Mouse (Mus musculus): ENCODE results near the gene Fbln5. TPM values are rescaled to one million over a fixed set of nuclear protein-coding genes. Genes with fewer than 3 reads are reported as not detected.
A peak's percentile ranks its signal among the peaks of the same experiment; 100 is the strongest.

The Fbln5 gene
- polyA plus RNA-seq, 1 experiment from 2014 or later: 70.9 TPM

DNA sequence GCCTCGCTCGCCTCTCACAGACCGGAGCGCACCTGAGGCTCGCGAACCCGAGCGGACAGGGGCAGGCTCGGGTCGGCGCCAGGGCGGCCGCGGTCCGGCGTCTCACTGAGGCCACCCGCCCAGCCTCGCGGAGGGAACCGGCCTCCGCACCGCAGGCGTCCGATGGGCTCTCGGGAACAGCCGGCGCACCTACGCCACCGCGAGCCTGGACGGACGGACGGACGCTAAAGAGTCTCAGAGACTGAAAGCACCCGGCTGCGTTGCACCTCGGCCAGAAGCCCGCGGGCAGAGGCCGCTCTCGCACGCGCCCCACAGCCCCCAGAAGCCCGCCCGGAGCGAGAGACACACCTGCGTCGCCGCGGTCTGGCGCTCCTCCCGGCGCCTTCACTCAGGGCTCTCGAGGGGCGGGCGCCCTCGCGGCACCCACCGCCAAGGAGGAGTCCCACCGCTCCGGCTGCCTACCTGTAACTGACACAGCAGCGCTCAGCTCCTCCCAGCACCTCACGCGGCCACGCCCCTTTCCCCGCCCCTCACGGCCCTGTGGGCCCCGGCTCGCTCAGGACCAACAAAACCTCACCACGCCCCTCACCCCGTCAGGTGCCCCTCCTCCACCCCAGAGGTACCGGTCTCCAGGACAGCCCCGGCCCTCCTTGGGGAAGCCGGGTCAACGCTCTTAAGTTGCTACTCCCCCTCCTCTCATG lies 100.7 kb downstream of the Fbln5 start, which contains the start of gene Tc2n:
Gene Tc2n (minus strand): TSS at position 470 of the 701 bp plus-strand sequence.
- DNase-seq (ENCODE audit: low spot score): peak; percentile 98
- peak; percentile 99 for ATAC-seq (ENCODE audit: low FRiP score, low TSS enrichment)
- no peaks in the 10 kb centered on the region for H3K36me3 ChIP-seq (ENCODE audit: control insufficient read depth, insufficient read depth, low read length)
- H3K9me3 ChIP-seq (ENCODE audit: control insufficient read depth, low read length): no peaks in the 10 kb centered on the region
- TF ChIP-seq EP300 (optimal IDR thresholded peaks at IDR 0.05) (no peak), CTCF (IDR thresholded peaks at IDR 0.05; ENCODE audit: low read depth) (no peak)
- H3K27ac ChIP-seq (replicated peaks): peak within 1 kb of the TSS; percentile 91
- H3K4me2 ChIP-seq (replicated peaks; ENCODE audit: low read depth): peak within 1 kb of the TSS; percentile 93
- no peaks in the 10 kb centered on the region for H3K27me3 ChIP-seq (ENCODE audit: control insufficient read depth, insufficient read depth, low read length)
- peak within 1 kb of the TSS; percentile 64 for H3K9ac ChIP-seq (ENCODE audit: low read length)
- peak within 1 kb of the TSS; percentile 64 for H3K4me3 ChIP-seq (ENCODE audit: low read depth, low read length)
- H3K4me1 ChIP-seq (replicated peaks; ENCODE audit: control insufficient read depth, insufficient read depth): no peaks in the 10 kb centered on the region
- WGBS: 1% methylated on average over 66 of the region's 75 CpGs

DNA sequence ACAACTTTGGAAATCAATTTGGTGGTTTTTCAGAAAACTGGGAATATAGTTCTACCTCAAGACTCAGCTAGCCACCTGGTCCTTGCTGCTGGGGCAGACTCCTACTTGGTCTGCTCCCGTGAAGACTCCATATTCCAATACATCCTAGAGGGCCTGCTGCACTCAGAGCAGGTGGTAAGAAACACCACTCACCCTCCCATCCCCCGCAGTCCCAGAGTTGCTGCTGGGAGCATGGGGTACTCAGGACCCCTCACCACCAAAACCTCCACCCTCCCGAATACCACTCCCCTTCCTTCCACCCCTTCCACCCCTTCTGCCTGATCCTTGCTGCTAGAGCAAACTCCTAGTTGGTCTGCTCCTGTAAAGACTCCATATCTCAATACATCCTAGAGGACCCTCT lies 119.7 kb downstream of the Fbln5 start:
- no peaks in the 10 kb centered on the region for H3K4me1 ChIP-seq (replicated peaks; ENCODE audit: control insufficient read depth, insufficient read depth)
- no peak for DNase-seq (ENCODE audit: low spot score)
- no peak for ATAC-seq (ENCODE audit: low FRiP score, low TSS enrichment)
- no peaks in the 10 kb centered on the region for H3K27me3 ChIP-seq (ENCODE audit: control insufficient read depth, insufficient read depth, low read length)
- H3K36me3 ChIP-seq (ENCODE audit: control insufficient read depth, insufficient read depth, low read length): no peaks in the 10 kb centered on the region
- no peaks in the 10 kb centered on the region for H3K9me3 ChIP-seq (ENCODE audit: control insufficient read depth, low read length)
- TF ChIP-seq CTCF (IDR thresholded peaks at IDR 0.05; ENCODE audit: low read depth) (no peak), EP300 (optimal IDR thresholded peaks at IDR 0.05) (no peak)
- WGBS: 79% methylated on average over 3 of the region's 3 CpGs
- H3K4me3 ChIP-seq (ENCODE audit: low read depth, low read length): no peak overlapping the region
- no peak overlapping the region for H3K4me2 ChIP-seq (replicated peaks; ENCODE audit: low read depth)
- no peak overlapping the region for H3K9ac ChIP-seq (ENCODE audit: low read length)
- H3K27ac ChIP-seq (replicated peaks): no peak overlapping the region

Other genes starting within 250 kb of the Fbln5 start
- 11.6 and 12.5 TPM in 2 replicates for gene Tc2n, start 100.5 kb downstream of the Fbln5 start, polyA plus RNA-seq (2015; fragmentation: Nextera tagmentation; extraction: Ambion mirVana)
- gene Trip11, start 94.2 kb upstream of the Fbln5 start, polyA plus RNA-seq (2015; fragmentation: Nextera tagmentation; extraction: Ambion mirVana): 15.1 and 24.3 TPM in 2 replicates
- 12.0 and 13.4 TPM in 2 replicates for gene Atxn3, start 139.2 kb upstream of the Fbln5 start, polyA plus RNA-seq (2015; fragmentation: Nextera tagmentation; extraction: Ambion mirVana)
- 12.1 and 13.9 TPM in 2 replicates for gene Cpsf2, start 156.9 kb upstream of the Fbln5 start, polyA plus RNA-seq (2015; fragmentation: Nextera tagmentation; extraction: Ambion mirVana)

Data from stomach, postnatal 0 days (tissue).